Mouse (Mus musculus): ENCODE data around the gene Rad51ap1.

DNA sequence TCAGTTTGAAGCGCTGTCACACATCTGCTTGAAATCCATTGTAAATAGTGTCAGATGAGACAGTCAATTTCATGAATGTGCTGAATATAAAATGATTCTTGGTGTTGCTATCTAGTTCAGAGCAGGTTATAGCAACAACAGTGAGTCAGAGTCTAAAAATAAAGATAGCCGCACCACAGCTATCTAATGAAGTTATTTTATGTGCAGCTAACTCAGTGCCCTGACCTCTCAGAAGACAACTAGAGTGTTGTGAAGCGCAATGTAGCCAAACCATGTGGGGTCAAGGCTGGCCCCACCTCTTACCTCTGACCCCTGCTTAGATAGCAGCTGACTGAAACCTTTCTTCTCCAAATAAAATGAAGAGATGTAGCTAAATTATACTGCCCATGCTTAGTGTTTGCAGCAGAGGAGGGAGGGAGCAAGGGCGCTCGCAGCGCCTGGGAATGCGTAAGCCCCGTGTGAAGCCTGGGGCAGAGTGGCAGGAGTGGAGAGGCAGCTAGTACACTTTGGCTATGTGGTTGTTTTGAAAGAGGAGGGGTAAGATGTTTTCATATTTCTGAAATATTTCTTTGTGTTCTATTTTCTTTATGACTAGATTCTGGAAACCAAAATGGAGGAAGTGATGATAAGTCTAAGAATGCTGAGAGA lies 22.1 kb upstream of the Rad51ap1 start:
- TF ChIP-seq CTCF (IDR thresholded peaks at IDR 0.05; ENCODE audit: low read depth), result no peak
- no peak for TF ChIP-seq EP300 (IDR thresholded peaks at IDR 0.05; ENCODE audit: low read depth)
